Comparison of ENCODE assay signal across 8 mouse cellular contexts in the genomic region with DNA sequence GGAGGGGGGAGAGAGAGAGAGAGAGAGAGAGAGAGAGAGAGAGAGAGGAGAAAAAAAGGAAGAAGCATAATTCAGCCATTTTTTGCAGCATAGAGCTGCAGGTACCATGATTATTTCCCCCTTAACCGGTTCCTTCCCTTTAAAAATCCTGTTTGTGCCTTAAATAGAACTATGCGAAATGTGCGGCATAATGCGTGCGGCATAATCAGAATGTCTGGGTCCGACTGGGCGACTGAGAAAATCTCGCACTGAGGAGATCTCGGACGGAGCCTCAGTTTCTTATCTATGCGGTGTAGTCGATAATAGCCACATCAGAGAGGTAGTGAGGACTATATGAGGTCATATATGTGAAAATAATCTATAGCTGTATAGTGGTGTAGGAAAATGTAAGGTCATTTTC. TPM values are rescaled to one million over a fixed set of nuclear protein-coding genes. Genes with fewer than 3 reads are reported as not detected.
DNase-seq lines count a peak whose midpoint lies in the region; ATAC-seq and TF ChIP-seq lines count a peak whose summit lies in the region.

No protein-coding gene starts in this region.

- no peaks in the 10 kb centered on the region for H3K9me3 ChIP-seq in kidney, postnatal 0 days (replicated peaks; ENCODE audit: low read length)
- no peaks in the 10 kb centered on the region for H3K9me3 ChIP-seq in heart, postnatal 0 days (replicated peaks; ENCODE audit: control insufficient read depth, low read length)

- H3K4me1 ChIP-seq in kidney, postnatal 0 days (replicated peaks; ENCODE audit: insufficient read depth, low read length) = no peaks in the 10 kb centered on the region
- H3K4me1 ChIP-seq in bone marrow, adult 2 months (ENCODE audit: control insufficient read depth, insufficient read depth, low read length) = no peaks in the 10 kb centered on the region
- no peaks in the 10 kb centered on the region for H3K4me1 ChIP-seq in heart, postnatal 0 days (ENCODE audit: control insufficient read depth, insufficient read depth)

- peaks cover 13% of the 10 kb centered on the region; the same call in 1 of the 2 replicates for H3K79me2 ChIP-seq in macrophage (ENCODE audit: inconsistent target)

- no peak for TF ChIP-seq EP300 in heart, postnatal 0 days (IDR thresholded peaks at IDR 0.05; ENCODE audit: low read depth)

- H3K27ac ChIP-seq in kidney, postnatal 0 days = no peak overlapping the region
- H3K27ac ChIP-seq in bone marrow, adult 2 months (ENCODE audit: control insufficient read depth, insufficient read depth, low read depth, low read length, poor library complexity) = no peak overlapping the region
- H3K27ac ChIP-seq in heart, postnatal 0 days (ENCODE audit: low read depth) = no peak overlapping the region
- H3K27ac ChIP-seq in macrophage = no peak overlapping the region

- no peaks in the 10 kb centered on the region for H3K36me3 ChIP-seq in kidney, postnatal 0 days (ENCODE audit: insufficient read depth, low read length)
- H3K36me3 ChIP-seq in heart, postnatal 0 days (replicated peaks; ENCODE audit: control insufficient read depth, insufficient read depth, low read length) = no peaks in the 10 kb centered on the region
- H3K36me3 ChIP-seq in macrophage (ENCODE audit: inconsistent target) = no peaks in the 10 kb centered on the region

- no peak for TF ChIP-seq CTCF in kidney, postnatal 0 days (IDR thresholded peaks at IDR 0.05; ENCODE audit: low read depth)
- no peak for TF ChIP-seq CTCF in bone marrow, adult 2 months (IDR thresholded peaks at IDR 0.05; ENCODE audit: control insufficient read depth, insufficient read depth, low read length)
- TF ChIP-seq CTCF in heart, postnatal 0 days (IDR thresholded peaks at IDR 0.05; ENCODE audit: low read depth) = no peak

- no peak for DNase-seq in kidney, postnatal 0 days (ENCODE audit: low spot score)
- DNase-seq in kidney, adult 9 months = no peak
- DNase-seq in heart, postnatal 0 days (ENCODE audit: low spot score) = no peak
- no peak for DNase-seq in adrenal gland, postnatal 4 days (ENCODE audit: low spot score in 2 of 2)
- no peak for DNase-seq in gastrocnemius, adult 18-20 months (ENCODE audit: low spot score)
- no peak for DNase-seq in natural killer cell, adult 2 months (ENCODE audit: low spot score in 2 of 2)

- no peak for TF ChIP-seq POLR2A in bone marrow, adult 2 months (IDR thresholded peaks at IDR 0.05; ENCODE audit: borderline replicate concordance, control insufficient read depth, low read depth, low read length)

- ATAC-seq in kidney, postnatal 0 days (replicated peaks; ENCODE audit: low FRiP score, low read depth) = no peak
- no peak for ATAC-seq in heart, postnatal 0 days (ENCODE audit: insufficient read depth, low read depth)

- H3K27me3 ChIP-seq in kidney, postnatal 0 days (ENCODE audit: insufficient read depth, low read length) = no peaks in the 10 kb centered on the region
- H3K27me3 ChIP-seq in heart, postnatal 0 days (ENCODE audit: control insufficient read depth, insufficient read depth, low read length) = peaks cover 27% of the 10 kb centered on the region; the same call in 1 of the 2 replicates

- peak overlapping the region; percentile 57 for H3K4me2 ChIP-seq in kidney, postnatal 0 days (ENCODE audit: low read length)
- H3K4me2 ChIP-seq in heart, postnatal 0 days (ENCODE audit: low read depth, low read length) = peak overlapping the region; percentile 65

- WGBS in kidney, postnatal 0 days = 25% methylated on average over 12 of the region's 12 CpGs
- 16% methylated on average over 12 of the region's 12 CpGs for WGBS in bone marrow, adult 2 months
- WGBS in heart, postnatal 0 days = 25% methylated on average over 12 of the region's 12 CpGs
- WGBS in macrophage (ENCODE audit: missing documents) = 48% methylated on average over 12 of the region's 12 CpGs

- peak overlapping the region; percentile 78; the same call in 1 of the 2 replicates for H3K9ac ChIP-seq in kidney, postnatal 0 days (ENCODE audit: low read depth, low read length)
- peak overlapping the region; percentile 80 for H3K9ac ChIP-seq in heart, postnatal 0 days (replicated peaks; ENCODE audit: low read depth, low read length)

- H3K4me3 ChIP-seq in kidney, postnatal 0 days (replicated peaks; ENCODE audit: low read depth, low read length) = peak overlapping the region; percentile 56
- H3K4me3 ChIP-seq in bone marrow, adult 2 months (replicated peaks; ENCODE audit: control insufficient read depth, low read depth, low read length) = peak overlapping the region; percentile 83
- peak overlapping the region; percentile 80 for H3K4me3 ChIP-seq in heart, postnatal 0 days (ENCODE audit: low read depth, low read length)
- H3K4me3 ChIP-seq in macrophage (ENCODE audit: inconsistent target) = peak overlapping the region; percentile 40

RNA-seq across cellular contexts. Expression of a gene that starts 1.2 kb away (rescaled TPM):
- polyA plus RNA-seq in kidney, postnatal 0 days (2015; fragmentation: Nextera tagmentation; extraction: Ambion mirVana) = 7.8 and 8.3 TPM in 2 replicates
- polyA plus RNA-seq in bone marrow, adult 2 months (2011; ENCODE audit: insufficient read depth, insufficient read length, low replicate concordance, missing spikeins) = 0.88 and 5.4 TPM in 2 replicates
- 12.7 and 27.6 TPM in 2 replicates for total RNA-seq in heart, postnatal 0 days (2014; rRNA removed; ENCODE audit: low replicate concordance)
- 4.2 and 5.0 TPM in 2 replicates for polyA plus RNA-seq in heart, postnatal 0 days (2015; fragmentation: Nextera tagmentation; extraction: Ambion mirVana)
- 10 to 100 TPM in 17 of 26 experiments, 1 to 10 TPM in 9; 3.6 to 32.9 (median 15.4) TPM for total RNA-seq in macrophage (2018; cell fraction: chromatin; rRNA removed)
- total RNA-seq in macrophage (2018; cell fraction: cytosol; rRNA removed) = 10 to 100 TPM in 5 of 26 experiments, 1 to 10 TPM in 21; 5.1 to 12.1 (median 7.3) TPM
- 10 to 100 TPM in 15 of 26 experiments, 1 to 10 TPM in 11; 4.0 to 30.8 (median 12.1) TPM for total RNA-seq in macrophage (2018; cell fraction: nucleus; rRNA removed)
- 4.1 to 6.4 TPM (median 4.7 TPM) in 3 replicates for polyA plus RNA-seq in macrophage (2018)
- total RNA-seq in adrenal gland, postnatal 4 days (2021) = 10 to 100 TPM; 24.6 to 25.7 TPM
- total RNA-seq in gastrocnemius, adult 18-20 months (2021) = 1 to 10 TPM; 5.7 to 6.1 TPM

RNA-seq across cellular contexts. Expression of a gene that starts 22.9 kb away (rescaled TPM):
- polyA plus RNA-seq in kidney, postnatal 0 days (2015; fragmentation: Nextera tagmentation; extraction: Ambion mirVana) = 41.3 and 44.7 TPM in 2 replicates
- 45.0 and 55.0 TPM in 2 replicates for polyA plus RNA-seq in bone marrow, adult 2 months (2011; ENCODE audit: insufficient read depth, insufficient read length, low replicate concordance, missing spikeins)
- 123 and 172 TPM in 2 replicates for total RNA-seq in heart, postnatal 0 days (2014; rRNA removed; ENCODE audit: low replicate concordance)
- 43.7 and 49.4 TPM in 2 replicates for polyA plus RNA-seq in heart, postnatal 0 days (2015; fragmentation: Nextera tagmentation; extraction: Ambion mirVana)
- total RNA-seq in macrophage (2018; cell fraction: chromatin; rRNA removed) = 10 to 100 TPM; 16.6 to 37.3 (median 26.2) TPM
- 100 to 1,000 TPM in 20 of 26 experiments, 10 to 100 TPM in 6; 83.6 to 141 (median 113) TPM for total RNA-seq in macrophage (2018; cell fraction: cytosol; rRNA removed)
- 100 to 1,000 TPM in 2 of 26 experiments, 10 to 100 TPM in 24; 30.5 to 126 (median 55.9) TPM for total RNA-seq in macrophage (2018; cell fraction: nucleus; rRNA removed)
- polyA plus RNA-seq in macrophage (2018) = 98.9 to 165 TPM (median 134 TPM) in 3 replicates
- total RNA-seq in adrenal gland, postnatal 4 days (2021) = 100 to 1,000 TPM; 124 to 178 TPM
- 100 to 1,000 TPM in 1 of 2 experiments, 10 to 100 TPM in 1; 77.2 to 102 TPM for total RNA-seq in gastrocnemius, adult 18-20 months (2021)
